Mouse (Mus musculus): ENCODE measurements around the gene Ptpre.
"Not testable (repeated sequence)": the region's sequence is repeated elsewhere in the genome, so short reads cannot be mapped to it uniquely, and the experiment has no call there.

The Ptpre gene

DNA sequence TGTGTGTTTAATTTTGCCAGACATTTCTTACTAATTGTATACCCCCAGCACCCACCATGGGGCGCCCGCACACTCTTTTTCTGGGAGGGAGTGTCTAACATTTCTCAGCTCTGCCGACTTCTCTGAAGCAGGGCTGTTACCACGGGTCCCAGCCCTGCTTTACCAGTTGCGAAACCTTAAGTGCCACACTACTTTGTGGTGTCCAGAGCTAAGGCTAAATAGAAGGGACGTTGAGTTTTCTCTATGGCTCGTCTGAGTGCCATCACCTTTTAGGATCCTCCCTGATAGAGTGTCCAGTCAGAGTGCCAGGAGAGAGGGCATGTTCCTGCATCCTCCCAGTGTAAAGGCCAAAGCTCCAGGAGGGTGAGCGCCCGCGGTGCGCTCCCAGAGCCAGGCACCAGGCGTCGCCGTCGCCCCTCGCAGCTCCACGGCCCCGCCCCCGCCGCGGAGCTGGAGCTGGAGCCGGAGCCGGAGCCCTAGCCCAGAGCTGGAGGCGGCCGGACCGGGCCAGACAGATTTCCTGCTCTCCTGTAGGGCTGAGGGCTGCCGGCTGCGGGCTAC, at the start of gene Ptpre:
Gene Ptpre, plus strand, starts transcription at position 141 of the 561 bp plus-strand sequence.
- peak; percentile 85 to 86 for DNase-seq (ENCODE audit: low spot score in 2 of 2)

DNA sequence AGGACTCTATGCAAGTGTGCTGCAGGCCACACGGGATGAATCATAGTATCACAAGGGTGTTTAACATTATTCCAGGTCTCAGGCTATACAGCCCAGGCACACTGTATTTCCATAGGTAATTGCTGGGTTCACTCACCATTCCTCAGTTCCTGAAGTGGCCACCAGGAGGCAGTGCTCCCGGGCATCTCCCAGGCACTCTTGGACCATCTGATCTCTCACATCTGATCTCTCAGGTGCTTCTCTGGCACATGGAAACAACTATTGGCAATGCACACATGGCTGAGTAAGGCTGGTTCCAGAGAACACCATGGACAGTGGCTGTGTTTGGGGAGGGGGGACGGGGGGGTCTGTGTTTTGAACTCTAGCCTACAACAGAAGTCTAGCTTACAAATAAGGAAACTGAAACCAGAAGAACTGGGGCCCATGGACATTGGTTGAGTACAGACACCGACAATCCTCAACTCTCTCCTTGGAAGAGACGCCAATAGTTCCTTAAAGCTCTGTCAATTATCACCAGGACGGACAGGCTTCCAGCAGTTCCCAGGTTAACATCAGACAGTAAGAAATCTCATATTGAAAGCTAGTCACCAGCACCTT, 49.0 kb upstream of the Ptpre start:
- DNase-seq (ENCODE audit: low spot score in 2 of 2), result no peak

DNA sequence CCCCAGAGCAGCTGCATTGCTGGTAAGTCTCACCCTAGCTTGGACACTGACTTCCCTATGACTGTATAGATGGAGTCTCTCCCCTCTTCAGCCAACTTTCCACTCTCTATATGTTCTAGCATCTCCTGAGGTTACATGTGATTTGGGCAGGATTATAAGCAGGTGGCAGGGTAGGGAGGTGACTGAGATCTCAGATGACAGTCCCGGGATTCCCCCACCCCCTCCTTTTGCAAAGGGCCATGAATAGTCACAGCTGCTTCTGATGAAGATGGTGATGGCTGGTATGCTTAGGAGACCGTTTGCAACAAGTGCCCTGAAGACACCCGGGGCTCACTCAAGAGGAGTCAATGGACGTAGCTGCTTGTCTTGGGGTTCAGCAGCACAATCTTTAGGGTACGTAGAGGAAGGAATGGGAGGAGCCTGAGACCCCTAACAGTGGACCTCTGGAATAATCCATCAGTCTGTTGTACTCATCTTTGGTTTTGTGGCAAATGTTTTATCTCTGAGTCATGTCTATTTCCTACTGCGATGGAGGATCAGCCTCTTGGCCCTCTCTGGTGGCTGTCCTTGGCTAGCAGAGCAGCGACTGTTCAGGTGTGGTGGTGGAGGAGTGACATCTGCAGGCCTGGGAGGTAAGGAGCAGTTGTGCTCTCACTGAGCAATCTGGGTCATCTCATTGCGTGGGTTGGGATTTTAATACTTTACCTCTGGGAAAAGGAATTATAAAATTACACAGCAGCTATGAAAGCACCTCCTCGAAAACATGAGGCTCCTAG, 47.4 kb upstream of the Ptpre start:
- no peak for DNase-seq (ENCODE audit: low spot score in 2 of 2)

DNA sequence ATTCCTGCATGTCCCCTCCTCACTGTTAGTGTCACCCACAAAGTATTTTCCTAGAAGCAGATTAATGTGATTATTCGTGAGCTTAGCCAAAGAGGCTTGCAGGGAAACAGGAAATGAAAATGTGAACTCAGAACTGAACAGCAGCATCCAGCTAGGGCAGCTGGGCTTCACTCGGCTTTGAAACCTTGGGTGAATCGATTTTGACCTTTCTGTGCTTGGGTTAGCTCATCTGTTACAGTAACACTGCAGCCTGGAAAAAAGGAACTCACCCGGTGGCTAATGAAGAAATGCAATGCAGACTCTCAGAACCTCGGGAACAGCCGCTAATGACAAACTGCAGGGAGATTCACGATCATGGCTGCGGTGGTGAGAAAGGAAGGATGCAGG, 46.8 kb upstream of the Ptpre start:
- DNase-seq (ENCODE audit: low spot score in 2 of 2), result no peak

DNA sequence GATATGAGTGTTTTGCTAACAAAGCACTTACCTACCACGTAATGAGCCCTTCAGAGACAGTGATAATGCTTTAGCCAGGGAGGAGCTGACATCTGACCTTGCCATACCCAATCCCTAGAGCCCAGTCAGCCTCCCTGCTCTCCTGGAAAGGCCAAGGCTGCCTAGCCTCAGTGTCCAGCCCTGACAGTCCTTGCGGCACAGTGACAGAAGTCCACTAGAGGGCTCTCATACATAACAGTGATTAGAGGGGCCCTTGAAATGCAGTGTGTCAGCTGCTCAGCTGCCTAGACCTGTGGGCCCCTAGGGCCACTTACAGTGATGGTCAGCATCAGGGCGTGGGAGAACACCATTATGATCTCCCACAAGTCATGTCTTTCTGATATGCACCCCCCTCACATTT, 42.0 kb upstream of the Ptpre start:
- DNase-seq (ENCODE audit: low spot score in 2 of 2), result no peak

DNA sequence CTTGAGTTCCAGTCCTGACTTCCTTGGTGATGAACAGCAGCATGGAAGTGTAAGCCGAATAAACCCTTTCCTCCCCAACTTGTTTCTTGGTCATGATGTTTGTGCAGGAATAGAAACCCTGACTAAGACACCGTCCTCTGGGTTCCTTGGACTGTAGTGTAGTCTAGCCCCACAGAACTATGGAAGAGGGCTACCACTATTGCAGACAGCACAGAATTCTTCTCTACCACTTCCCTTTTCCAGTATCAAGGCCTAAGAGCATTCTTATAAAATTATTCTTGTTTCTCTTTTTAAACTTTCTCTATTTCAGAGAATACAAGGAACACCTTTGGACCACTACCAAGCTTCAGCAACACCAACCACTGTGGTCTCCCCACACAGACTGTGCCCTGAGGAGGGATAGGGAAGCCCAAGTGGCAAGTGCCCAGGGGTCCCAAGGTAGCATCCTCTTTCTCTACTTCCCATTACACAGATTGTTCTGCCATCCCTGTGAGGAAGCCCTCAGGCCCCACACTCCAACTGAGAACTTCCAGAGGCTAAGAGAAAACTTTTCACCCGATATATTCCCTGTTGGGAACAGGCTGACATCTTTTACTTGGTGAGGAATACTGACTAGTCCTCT, 38.6 kb upstream of the Ptpre start:
- DNase-seq (ENCODE audit: low spot score in 2 of 2), result no peak

DNA sequence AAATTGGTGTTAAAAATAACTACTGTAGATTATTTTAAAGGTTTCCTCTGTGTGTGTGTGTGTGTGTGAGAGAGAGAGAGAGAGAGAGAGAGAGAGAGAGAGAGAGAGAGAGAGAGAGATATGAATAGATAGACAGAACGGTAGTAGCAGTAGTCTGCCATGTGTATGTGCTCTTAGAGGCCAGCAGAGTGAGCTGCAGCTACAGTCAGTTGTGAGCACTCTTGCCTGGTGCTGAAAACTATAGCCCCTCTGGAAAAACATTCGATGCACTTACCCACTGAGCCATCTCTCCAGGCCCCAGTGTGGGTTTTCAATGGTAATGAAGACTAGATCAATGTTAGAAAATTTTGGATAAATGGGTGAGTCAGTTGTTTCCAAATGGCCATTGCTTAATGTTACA, 37.9 kb upstream of the Ptpre start:
- no peak for DNase-seq (ENCODE audit: low spot score in 2 of 2)

DNA sequence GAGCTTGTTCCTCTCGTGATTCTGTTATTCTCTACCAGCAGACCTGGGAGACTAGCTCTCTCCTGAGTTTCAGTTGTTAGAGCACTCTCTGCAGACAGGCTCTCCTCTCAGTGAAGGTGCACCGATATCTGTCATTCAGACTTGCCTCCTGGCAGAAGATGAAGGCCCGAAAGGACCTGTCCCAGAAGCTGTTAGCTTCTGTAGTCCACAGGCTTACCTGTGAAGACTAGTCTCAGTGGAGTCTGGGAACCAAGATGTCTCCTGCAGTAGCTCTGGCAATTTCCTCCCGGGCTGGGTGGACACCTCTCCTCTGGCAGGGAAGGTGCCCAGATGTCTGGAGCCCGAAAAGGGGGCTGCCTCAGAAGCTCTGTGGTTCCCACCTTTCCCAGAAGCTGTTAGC, 30.8 kb upstream of the Ptpre start:
- DNase-seq (ENCODE audit: low spot score in 2 of 2), result not testable (repeated sequence)

DNA sequence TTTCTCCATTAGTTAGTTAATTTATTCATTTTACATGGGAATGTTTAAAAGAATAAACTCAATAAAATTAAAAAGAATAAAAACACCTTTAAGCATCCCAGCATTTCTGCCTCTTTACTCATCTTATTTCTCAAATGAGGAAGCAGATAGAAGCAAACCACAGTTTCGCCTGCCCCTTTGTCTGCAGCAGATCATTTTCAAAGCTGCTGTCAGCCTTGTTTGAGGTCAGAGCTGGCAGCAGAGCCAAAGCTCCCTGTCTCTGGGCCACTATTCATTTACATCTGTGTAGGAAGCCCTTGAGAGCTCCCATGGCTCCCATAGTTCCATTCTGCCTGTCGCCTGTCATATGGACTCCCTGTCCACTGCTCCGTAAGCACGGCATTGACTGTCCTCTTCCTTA, 28.7 kb upstream of the Ptpre start:
- DNase-seq (ENCODE audit: low spot score in 2 of 2), result no peak

DNA sequence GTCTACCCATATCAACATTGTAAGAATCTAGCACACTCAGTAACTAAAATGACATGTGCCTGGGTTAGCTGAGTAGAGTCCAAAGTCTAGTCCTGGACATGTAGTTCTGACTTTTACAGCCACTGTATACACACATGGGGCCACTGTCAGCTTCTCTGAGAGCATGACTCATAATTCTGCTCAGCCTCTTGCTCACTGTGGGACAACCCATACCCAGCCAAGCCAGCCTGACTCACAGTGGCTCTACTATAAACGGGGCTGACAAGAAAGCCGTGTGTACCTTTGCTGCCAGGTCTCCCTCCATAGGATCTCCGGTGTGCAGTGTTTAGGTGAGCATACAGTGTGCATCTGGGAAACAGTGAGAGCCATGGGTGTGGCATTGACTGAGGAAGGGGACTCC, 28.0 kb upstream of the Ptpre start:
- no peak for DNase-seq (ENCODE audit: low spot score in 2 of 2)

DNA sequence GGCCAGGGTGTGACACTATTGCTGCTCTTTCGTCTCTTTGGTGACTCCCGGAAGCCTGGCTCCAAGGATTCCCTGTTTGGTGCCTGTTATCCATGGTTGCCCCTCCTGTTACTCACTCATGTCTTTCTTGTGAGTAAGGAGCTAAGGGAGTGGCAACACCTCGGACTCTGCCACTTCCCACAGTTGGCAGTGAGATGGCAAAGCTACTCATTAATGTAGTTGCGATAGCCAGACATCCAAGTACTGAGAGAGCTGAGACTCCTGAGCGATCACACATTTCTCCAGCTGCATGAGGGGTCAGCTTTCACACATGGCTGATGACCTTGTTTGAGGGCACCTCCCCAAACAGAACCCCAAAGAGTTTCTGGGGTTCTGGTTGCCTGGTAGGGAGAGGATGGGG, 26.9 kb upstream of the Ptpre start:
- no peak for DNase-seq (ENCODE audit: low spot score in 2 of 2)

DNA sequence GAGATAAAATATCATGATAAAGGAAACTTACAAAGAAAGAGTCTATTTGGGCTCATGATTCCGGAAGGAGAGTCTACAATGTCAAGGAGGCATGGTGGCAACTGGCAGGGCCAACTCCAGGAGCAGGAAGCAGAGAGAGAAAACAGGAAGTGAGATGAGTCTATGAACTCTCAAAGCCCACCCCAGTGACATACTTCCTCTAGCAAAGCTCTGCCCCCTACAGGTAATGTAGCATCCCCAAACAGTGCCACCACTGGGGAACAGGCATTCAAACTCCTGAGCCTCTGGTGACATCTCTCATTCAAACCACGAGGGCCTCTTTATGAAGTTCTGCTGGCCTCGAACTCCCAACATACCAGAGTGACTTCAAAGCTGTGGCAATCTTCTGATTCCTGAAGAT, 25.6 kb upstream of the Ptpre start:
- DNase-seq (ENCODE audit: low spot score in 2 of 2), result no peak

DNA sequence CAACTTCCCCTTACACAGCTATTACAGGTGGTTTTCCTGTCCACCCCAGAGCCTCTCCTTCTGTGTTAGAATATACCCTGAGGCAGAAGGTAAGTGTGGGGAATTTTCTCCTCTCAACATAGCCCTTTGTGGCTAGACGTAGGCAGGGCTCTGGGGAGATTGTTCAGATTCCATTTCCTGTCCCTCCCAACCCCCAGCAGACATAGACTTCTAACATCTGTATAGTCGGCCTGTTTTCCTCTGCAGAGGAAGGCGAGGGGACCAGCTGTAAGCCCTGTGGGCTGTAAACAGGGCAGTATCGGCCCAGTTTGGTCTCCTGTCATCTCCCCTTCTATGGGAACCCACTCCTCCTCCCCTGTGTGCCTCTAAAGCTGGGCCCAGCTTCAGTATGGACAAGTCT, 20.1 kb upstream of the Ptpre start:
- DNase-seq (ENCODE audit: low spot score in 2 of 2), result no peak

DNA sequence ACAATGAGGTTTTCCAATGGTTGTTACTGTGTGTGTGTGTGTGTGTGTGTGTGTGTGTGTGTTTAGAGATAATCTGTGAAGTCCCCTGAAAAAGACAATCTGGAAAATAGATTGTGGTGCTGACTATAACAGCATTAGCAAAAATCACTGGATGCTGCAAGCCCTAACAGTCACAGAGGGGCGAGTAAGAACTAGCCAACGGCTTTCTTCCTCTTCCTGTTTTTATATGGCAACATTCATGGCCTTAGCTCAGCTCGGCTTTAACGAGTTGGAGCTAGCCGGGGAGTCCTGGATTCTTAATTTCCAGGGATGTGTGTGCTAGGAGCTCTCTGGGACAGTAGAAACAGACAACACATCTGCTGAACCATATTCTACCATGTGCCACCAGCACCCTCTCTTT, 17.0 kb upstream of the Ptpre start:
- no peak for DNase-seq (ENCODE audit: low spot score in 2 of 2)

DNA sequence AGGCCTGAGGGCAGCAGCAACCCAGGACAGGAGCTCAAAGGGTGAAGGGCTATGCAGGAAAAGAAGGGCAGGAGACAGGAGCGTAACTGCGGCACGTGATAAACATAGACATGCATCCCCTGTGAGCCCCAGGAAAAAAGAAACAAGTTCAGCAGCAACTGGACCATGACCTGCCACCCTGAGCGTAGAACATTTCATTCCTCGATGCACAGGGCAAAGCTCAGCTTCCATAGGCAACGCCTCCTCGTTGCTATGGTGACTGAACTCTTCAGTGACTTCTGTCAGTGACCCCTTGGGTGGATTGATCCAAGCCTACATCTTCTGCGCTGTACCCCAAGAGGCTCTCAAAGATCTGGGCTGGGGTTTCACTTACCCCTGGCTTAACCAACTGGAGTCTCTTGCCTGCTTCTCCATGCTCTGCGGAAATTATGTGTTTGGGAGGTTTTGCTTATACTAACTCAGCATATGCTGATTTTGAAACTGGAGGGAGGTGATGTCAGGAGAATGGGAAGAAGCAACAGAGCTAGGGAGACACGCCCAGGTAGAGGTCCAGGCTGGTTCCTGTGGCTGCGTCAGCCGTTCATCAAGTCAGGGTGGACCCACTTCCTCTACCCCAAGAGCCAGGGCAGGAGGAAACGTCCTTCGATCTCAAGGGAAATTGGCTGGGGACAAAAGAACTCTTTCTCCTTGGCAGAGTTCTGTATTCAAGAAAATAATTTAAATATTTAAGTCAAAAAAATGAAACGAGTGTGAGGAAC, 15.3 kb upstream of the Ptpre start:
- DNase-seq (ENCODE audit: low spot score in 2 of 2), result no peak

DNA sequence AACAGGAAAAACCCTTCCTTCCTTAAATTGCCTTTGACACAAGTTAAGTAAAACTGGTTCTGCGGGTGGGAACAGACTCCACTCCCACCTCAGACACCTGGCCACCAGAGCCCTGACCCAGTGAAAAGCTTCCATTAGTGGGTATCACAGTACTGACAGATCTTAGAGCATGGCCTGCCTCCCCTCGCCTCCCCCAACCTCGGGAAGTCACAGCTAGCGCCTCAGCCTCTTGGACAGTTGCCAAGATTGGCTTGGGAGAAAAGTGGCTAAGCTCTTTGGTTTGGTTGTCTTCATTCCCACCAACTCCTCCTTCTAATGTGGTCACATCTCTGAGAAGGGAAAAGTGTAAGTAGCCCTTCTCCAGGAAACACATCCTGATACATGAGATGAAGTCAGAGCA, 13.3 kb upstream of the Ptpre start:
- DNase-seq (ENCODE audit: low spot score in 2 of 2), result no peak

DNA sequence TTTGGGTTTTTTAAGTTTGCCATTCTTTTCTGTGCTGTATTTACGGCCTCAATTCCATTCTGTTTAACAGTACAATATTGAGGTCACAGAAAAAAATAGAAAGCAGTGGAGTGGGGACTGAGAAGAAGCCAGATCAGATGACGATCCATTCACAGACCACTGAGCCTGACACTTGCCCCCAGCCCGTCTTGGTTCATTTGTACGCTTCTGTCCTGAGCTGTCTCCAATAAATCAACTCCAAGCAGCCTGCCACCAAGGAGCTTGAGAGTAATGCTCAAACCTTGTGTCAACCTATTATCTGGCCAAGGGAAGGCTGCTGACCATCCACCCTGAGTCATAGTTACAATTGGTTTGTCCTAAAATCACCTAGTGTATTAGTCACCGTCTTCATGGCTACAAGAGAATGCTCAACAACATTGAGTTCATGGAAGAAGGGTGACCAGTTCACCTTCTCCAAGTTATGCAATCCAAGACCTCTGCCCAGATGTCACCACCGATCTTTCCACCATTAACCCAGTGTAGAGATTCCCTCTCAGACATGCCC, 12.8 kb upstream of the Ptpre start:
- DNase-seq (ENCODE audit: low spot score in 2 of 2), result no peak

DNA sequence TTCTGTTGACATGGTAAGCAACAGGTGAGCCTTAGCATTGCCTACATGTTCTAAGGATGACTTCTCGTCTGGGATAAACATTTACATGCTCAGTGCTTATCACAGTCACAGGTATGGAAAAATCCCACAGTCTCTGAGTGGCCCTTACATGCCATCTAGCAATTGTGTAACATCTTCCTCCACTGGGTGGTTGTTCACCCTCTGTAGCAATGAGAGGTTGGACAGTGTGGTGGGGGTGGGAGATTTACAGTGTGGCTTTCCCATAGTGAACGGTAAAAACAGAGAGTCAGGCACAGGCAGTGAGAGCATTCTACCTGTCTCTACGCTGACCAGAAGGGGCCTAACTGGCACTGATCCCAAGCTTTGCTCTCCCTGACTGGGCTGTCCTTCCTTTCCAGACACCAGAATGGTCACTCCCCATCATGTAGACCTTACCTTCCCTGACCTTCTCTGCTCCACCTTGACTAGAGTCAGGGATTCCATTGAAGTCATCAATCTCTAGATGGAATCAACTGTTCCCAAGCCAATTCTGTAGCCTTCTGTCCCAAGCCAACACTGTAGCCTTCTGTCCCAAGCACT, 10.6 kb upstream of the Ptpre start:
- no peak for DNase-seq (ENCODE audit: low spot score in 2 of 2)

DNA sequence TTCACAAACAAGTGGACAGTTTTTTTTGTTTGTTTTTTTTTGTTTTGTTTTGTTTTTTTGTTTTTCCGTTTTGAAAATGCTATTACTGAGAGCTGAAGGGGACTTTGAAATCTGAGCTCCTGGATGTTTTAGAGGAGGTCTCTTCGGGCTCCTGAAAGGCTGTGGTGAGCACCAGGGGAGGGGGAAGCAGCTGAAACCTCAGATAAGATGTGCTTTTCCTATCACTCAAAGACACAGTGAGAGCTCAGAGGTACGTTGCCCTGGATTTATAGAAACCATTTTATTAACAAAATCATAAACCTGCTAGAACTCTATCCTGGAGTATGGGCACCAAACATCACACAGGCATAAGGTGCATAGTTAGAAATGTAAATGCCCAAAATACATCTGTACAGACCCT, 10.1 kb upstream of the Ptpre start:
- no peak for DNase-seq (ENCODE audit: low spot score in 2 of 2)

DNA sequence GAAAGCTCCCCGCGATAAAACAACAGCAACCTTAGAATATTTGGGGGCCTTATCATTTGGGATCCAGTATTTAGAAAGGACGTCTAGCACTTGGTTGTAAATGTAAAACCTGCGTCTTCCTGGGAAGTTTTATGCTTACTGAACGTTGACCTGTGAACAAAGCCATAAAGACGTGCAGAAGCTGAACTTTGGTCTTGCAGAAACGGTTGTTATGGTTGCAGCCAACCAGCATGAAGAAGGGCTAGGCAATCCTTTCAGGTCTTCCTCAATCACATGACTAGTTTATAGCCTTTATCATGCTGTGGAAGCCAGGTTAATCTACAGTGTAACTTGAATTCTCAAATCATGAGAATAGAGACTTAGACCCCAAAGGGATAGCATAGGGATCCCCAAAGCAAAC, 8.8 kb upstream of the Ptpre start, which contains the start of gene Clrn3:
Gene Clrn3, minus strand, starts transcription at position 140 of the 400 bp plus-strand sequence.
- DNase-seq (ENCODE audit: low spot score in 2 of 2), result no peak

DNA sequence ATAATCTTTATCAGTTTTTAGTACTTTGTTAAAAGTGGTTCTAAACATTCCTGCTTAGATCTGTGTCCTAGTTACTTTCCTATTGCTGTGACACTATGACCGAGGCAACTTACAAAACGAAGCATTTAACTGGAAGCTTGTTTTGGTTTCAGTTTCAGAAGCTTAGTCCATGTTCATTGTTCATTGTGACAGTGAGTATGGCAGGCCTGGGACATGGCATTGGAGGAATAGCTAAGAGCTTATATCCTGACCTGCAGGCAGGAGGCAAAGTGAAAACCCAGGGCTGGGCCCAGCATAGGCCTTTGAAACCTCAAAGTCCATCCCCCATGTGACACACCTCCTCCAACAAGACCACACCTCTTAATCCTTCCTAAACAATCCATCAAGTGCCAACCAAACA, 8.2 kb upstream of the Ptpre start:
- DNase-seq (ENCODE audit: low spot score in 2 of 2), result no peak
